Comparison of ENCODE assay signal across 23 mouse cellular contexts in genomic region chr17:7360749-7361465, GRCm38 (mm10). TPM values are rescaled to one million over a fixed set of nuclear protein-coding genes. Genes with fewer than 3 reads are reported as not detected.
DNase-seq lines count a peak whose midpoint lies in the region; ATAC-seq and TF ChIP-seq lines count a peak whose summit lies in the region.
"Not testable (repeated sequence)": the region's sequence is repeated elsewhere in the genome, so short reads cannot be mapped to it uniquely, and the experiment has no call there.
"Had no signal": no experiment of that assay in that cellular context is flagged by ENCODE, and none has a peak within 500 bp of the region (broad histone marks: within the 10 kb centered on the region; RNA-seq: fewer than 3 reads in every experiment).

No protein-coding gene starts in this region.

- WGBS in forebrain, postnatal 0 days: 81% methylated on average over 9 of the region's 9 CpGs

- not testable (repeated sequence) for H3K27ac ChIP-seq in forebrain, postnatal 0 days (ENCODE audit: low read depth, low read length)

- ATAC-seq in forebrain, postnatal 0 days: peak; percentile 62; the same call in 1 of the 2 replicates

- not testable (repeated sequence) for H3K27me3 ChIP-seq in forebrain, postnatal 0 days (ENCODE audit: insufficient read depth, low read length)

- not testable (repeated sequence) for H3K9ac ChIP-seq in forebrain, postnatal 0 days

- not testable (repeated sequence) for H3K9me3 ChIP-seq in forebrain, postnatal 0 days (ENCODE audit: low read length)

- peak; percentile 71 for DNase-seq in adrenal gland, postnatal 10 days
- peak; percentile 61 for DNase-seq in cerebellum, adult 11 months
- DNase-seq in cerebellum, postnatal 10 days: peak; percentile 93 to 95
- DNase-seq in forebrain, postnatal 0 days: peak; percentile 27
- peak; percentile 7 for DNase-seq in heart, adult 8-10 months (ENCODE audit: low spot score)
- DNase-seq in heart, postnatal 25 days (ENCODE audit: low spot score): peak; percentile 5
- DNase-seq in left cerebral cortex, postnatal 10 days (ENCODE audit: extremely low spot score in 1 of 2, low spot score in 2 of 2): peak; percentile 28 to 40
- DNase-seq in right cerebral cortex, postnatal 14 days: peak; percentile 35

- H3K36me3 ChIP-seq in forebrain, postnatal 0 days (ENCODE audit: insufficient read depth): not testable (repeated sequence)

- not testable (repeated sequence) for H3K4me3 ChIP-seq in forebrain, postnatal 0 days (ENCODE audit: low read depth, low read length)

- intact Hi-C loops in heart, postnatal 25 days (cut with DNase I); left cerebral cortex, postnatal 10 days (cut with DNase I): not testable (repeated sequence)

- H3K4me1 ChIP-seq in forebrain, postnatal 0 days (ENCODE audit: insufficient read depth): not testable (repeated sequence)

- H3K4me2 ChIP-seq in forebrain, postnatal 0 days (ENCODE audit: low read depth): not testable (repeated sequence)

- TF ChIP-seq CTCF in forebrain, postnatal 0 days (IDR thresholded peaks at IDR 0.05; ENCODE audit: low read depth): not testable (repeated sequence)

RNA-seq across cellular contexts. Expression of gene Ttll2, which starts 8.4 kb away (rescaled TPM):
- total RNA-seq in adrenal gland, postnatal 10 days (2021): not detected
- total RNA-seq in forebrain, postnatal 0 days (2014; rRNA removed): not detected in 2 replicates
- polyA plus RNA-seq in forebrain, postnatal 0 days (2015; fragmentation: Nextera tagmentation; extraction: Ambion mirVana): not detected in 2 replicates
- not detected for total RNA-seq in heart, adult 8-10 months (2022)
- not detected for total RNA-seq in heart, postnatal 25 days (2021)
- total RNA-seq in left cerebral cortex, postnatal 10 days (2021): not detected
- total RNA-seq: CH12.LX; hematopoietic stem cell, adult 5-6 weeks; layer of hippocampus, postnatal 25 days; left cerebral cortex, postnatal 25 days; MEL; monocyte, adult 5-6 weeks had no signal
- polyA plus RNA-seq: cortical plate, adult 2 months; embryonic facial prominence, embryonic 11.5 days; forebrain, embryonic 12.5 days; kidney, embryonic 16.5 days; limb, embryonic 15.5 days; lung, embryonic 16.5 days; midbrain, embryonic 11.5 days; neural tube, embryonic 11.5 days had no signal

RNA-seq across cellular contexts. Expression of gene Gm49630, which starts 10.9 kb away (rescaled TPM):
- total RNA-seq in adrenal gland, postnatal 10 days (2021): not detected
- total RNA-seq in forebrain, postnatal 0 days (2014; rRNA removed): 0.23 TPM in 1 of 2 replicates, not detected in the other
- polyA plus RNA-seq in forebrain, postnatal 0 days (2015; fragmentation: Nextera tagmentation; extraction: Ambion mirVana): not detected in 2 replicates
- not detected for total RNA-seq in heart, adult 8-10 months (2022)
- not detected for total RNA-seq in heart, postnatal 25 days (2021)
- not detected for total RNA-seq in left cerebral cortex, postnatal 10 days (2021)
- total RNA-seq: CH12.LX; hematopoietic stem cell, adult 5-6 weeks; layer of hippocampus, postnatal 25 days; left cerebral cortex, postnatal 25 days; MEL; monocyte, adult 5-6 weeks had no signal
- polyA plus RNA-seq: cortical plate, adult 2 months; embryonic facial prominence, embryonic 11.5 days; forebrain, embryonic 12.5 days; kidney, embryonic 16.5 days; limb, embryonic 15.5 days; liver, embryonic 15.5 days; lung, embryonic 16.5 days; midbrain, embryonic 11.5 days; neural tube, embryonic 11.5 days had no signal

RNA-seq across cellular contexts. Expression of gene Unc93a2, which starts 24.4 kb away (rescaled TPM):
- total RNA-seq in adrenal gland, postnatal 10 days (2021): 1 to 10 TPM; 1.8 to 2.0 TPM
- not detected in 2 replicates for total RNA-seq in forebrain, postnatal 0 days (2014; rRNA removed)
- polyA plus RNA-seq in forebrain, postnatal 0 days (2015; fragmentation: Nextera tagmentation; extraction: Ambion mirVana): not detected in 2 replicates
- not detected for total RNA-seq in heart, adult 8-10 months (2022)
- total RNA-seq in heart, postnatal 25 days (2021): not detected
- under 1 TPM in 1 of 2 experiments, not detected in 1; 0.26 TPM for total RNA-seq in left cerebral cortex, postnatal 10 days (2021)
- total RNA-seq: hematopoietic stem cell, adult 5-6 weeks; layer of hippocampus, postnatal 25 days; left cerebral cortex, postnatal 25 days; MEL; monocyte, adult 5-6 weeks had no signal
- polyA plus RNA-seq: cortical plate, adult 2 months; embryonic facial prominence, embryonic 11.5 days; forebrain, embryonic 12.5 days; kidney, embryonic 16.5 days; lung, embryonic 16.5 days; midbrain, embryonic 11.5 days; neural tube, embryonic 11.5 days had no signal

RNA-seq across cellular contexts. Expression of gene Tcp10a, which starts 36.5 kb away (rescaled TPM):
- not detected for total RNA-seq in adrenal gland, postnatal 10 days (2021)
- not detected in 2 replicates for total RNA-seq in forebrain, postnatal 0 days (2014; rRNA removed)
- polyA plus RNA-seq in forebrain, postnatal 0 days (2015; fragmentation: Nextera tagmentation; extraction: Ambion mirVana): not detected in 2 replicates
- not detected for total RNA-seq in heart, adult 8-10 months (2022)
- not detected for total RNA-seq in heart, postnatal 25 days (2021)
- total RNA-seq in left cerebral cortex, postnatal 10 days (2021): under 1 TPM in 1 of 2 experiments, not detected in 1; 0.21 TPM
- total RNA-seq: CH12.LX; hematopoietic stem cell, adult 5-6 weeks; MEL had no signal
- polyA plus RNA-seq: cortical plate, adult 2 months; embryonic facial prominence, embryonic 11.5 days; forebrain, embryonic 12.5 days; kidney, embryonic 16.5 days; limb, embryonic 15.5 days; liver, embryonic 15.5 days; lung, embryonic 16.5 days; midbrain, embryonic 11.5 days; neural tube, embryonic 11.5 days had no signal

Comparison
In these comparisons a context has a peak if more than half of its experiments do, and no peak if none do; other contexts are left out.
1. DNase-seq: peak in every context shown above with its lines; median percentile 94 in cerebellum, postnatal 10 days; 71 in adrenal gland, postnatal 10 days; 61 in cerebellum, adult 11 months; 35 in right cerebral cortex, postnatal 14 days; 34 in left cerebral cortex, postnatal 10 days; 27 in forebrain, postnatal 0 days; 7 in heart, adult 8-10 months; 5 in heart, postnatal 25 days.